Comparison of ENCODE assay signal across 8 mouse cellular contexts in genomic region chr12:85280105-85280844, GRCm38 (mm10). TPM values are rescaled to one million over a fixed set of nuclear protein-coding genes. Genes with fewer than 3 reads are reported as not detected.
DNase-seq lines count a peak whose midpoint lies in the region; ATAC-seq lines count a peak whose summit lies in the region.

No protein-coding gene starts in this region.

- H3K4me2 ChIP-seq in hindbrain, embryonic 15.5 days = peak overlapping the region; percentile 89

- H3K4me1 ChIP-seq in hindbrain, embryonic 15.5 days (replicated peaks) = peaks cover 8% of the 10 kb centered on the region

- WGBS in hindbrain, embryonic 15.5 days = under 1% methylated on average over 31 of the region's 31 CpGs

- H3K27ac ChIP-seq in hindbrain, embryonic 15.5 days (replicated peaks) = peak overlapping the region; percentile 78

- DNase-seq in R1 (ENCODE audit: low read depth, low spot score) = peak; percentile 98
- DNase-seq in cerebellum, postnatal 25 days = peak; percentile 98 to 99
- peak; percentile 96 to 98 for DNase-seq in frontal cortex, postnatal 36 days (ENCODE audit: low spot score in 2 of 2)
- DNase-seq in left cerebral cortex, adult 11 months (ENCODE audit: low spot score) = peak; percentile 97
- DNase-seq in lung, postnatal 4 days = peak; percentile 97 to 99
- DNase-seq in retina, postnatal 7 days (ENCODE audit: low read depth, low spot score) = peak; percentile 94
- DNase-seq in urinary bladder, adult 2 months (ENCODE audit: low spot score) = peak; percentile 82

- ATAC-seq in hindbrain, embryonic 15.5 days (ENCODE audit: low FRiP score, low read depth) = peak; percentile 97

- peak overlapping the region; percentile 72 for H3K4me3 ChIP-seq in hindbrain, embryonic 15.5 days

- H3K27me3 ChIP-seq in hindbrain, embryonic 15.5 days = no peaks in the 10 kb centered on the region

- H3K36me3 ChIP-seq in hindbrain, embryonic 15.5 days = no peaks in the 10 kb centered on the region

- H3K9me3 ChIP-seq in hindbrain, embryonic 15.5 days = no peaks in the 10 kb centered on the region

- H3K9ac ChIP-seq in hindbrain, embryonic 15.5 days = peak overlapping the region; percentile 69

RNA-seq across cellular contexts. Expression of gene Acyp1, which starts 8.0 kb away (rescaled TPM):
- 51.3 and 56.1 TPM in 2 replicates for polyA plus RNA-seq in hindbrain, embryonic 15.5 days (2015; fragmentation: Nextera tagmentation; extraction: Ambion mirVana)
- 40.4 and 47.4 TPM in 2 replicates for polyA plus RNA-seq in urinary bladder, adult 2 months (2012; rRNA removed)

RNA-seq across cellular contexts. Expression of gene Zc2hc1c, which starts 8.1 kb away (rescaled TPM):
- polyA plus RNA-seq in hindbrain, embryonic 15.5 days (2015; fragmentation: Nextera tagmentation; extraction: Ambion mirVana) = 1.7 and 2.2 TPM in 2 replicates
- 1.1 and 1.3 TPM in 2 replicates for polyA plus RNA-seq in urinary bladder, adult 2 months (2012; rRNA removed)

RNA-seq across cellular contexts. Expression of gene Mlh3, which starts 9.9 kb away (rescaled TPM):
- 7.9 and 8.4 TPM in 2 replicates for polyA plus RNA-seq in hindbrain, embryonic 15.5 days (2015; fragmentation: Nextera tagmentation; extraction: Ambion mirVana)
- polyA plus RNA-seq in urinary bladder, adult 2 months (2012; rRNA removed) = 10.9 and 12.4 TPM in 2 replicates

RNA-seq across cellular contexts. Expression of gene Nek9, which starts 58.9 kb away (rescaled TPM):
- polyA plus RNA-seq in hindbrain, embryonic 15.5 days (2015; fragmentation: Nextera tagmentation; extraction: Ambion mirVana) = 12.4 TPM in 2 replicates
- polyA plus RNA-seq in urinary bladder, adult 2 months (2012; rRNA removed) = 54.2 and 64.1 TPM in 2 replicates

Comparison
In these comparisons a context has a peak if more than half of its experiments do, and no peak if none do; other contexts are left out.
1. Peak in every context shown above with its lines: DNase-seq, ATAC-seq, H3K4me3 ChIP-seq and H3K27ac ChIP-seq.